Mouse (Mus musculus): Measurements from ENCODE around the gene Tepp. TPM values are rescaled to one million over a fixed set of nuclear protein-coding genes. Genes with fewer than 3 reads are reported as not detected.

Tepp gene
- polyA plus RNA-seq, 1 experiment from 2014 or later = not detected

DNA sequence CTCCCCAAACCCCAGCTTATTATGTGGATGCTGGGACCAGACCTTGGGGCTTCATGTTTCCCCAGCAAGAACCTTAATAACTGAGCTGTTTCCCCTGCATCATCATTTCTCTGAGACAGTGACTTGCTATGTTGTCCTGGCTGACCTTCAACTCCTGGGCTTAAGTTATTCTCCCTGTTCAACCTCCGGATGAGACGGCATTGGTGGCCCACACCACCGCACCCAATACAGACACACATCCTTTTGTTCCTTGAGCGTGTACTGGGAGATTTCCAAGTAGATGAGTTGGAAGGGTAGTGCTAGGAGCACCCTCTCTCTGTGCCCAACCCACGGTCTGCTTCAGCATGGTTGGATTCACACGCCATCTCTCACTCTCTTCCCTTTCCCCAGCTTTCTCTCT lies 3.5 kb downstream of the Tepp start:
- peaks cover 12% of the 10 kb centered on the region for H3K27me3 ChIP-seq (ENCODE audit: poor library complexity, severe bottlenecking)
- H3K9me3 ChIP-seq = no peaks in the 10 kb centered on the region
- DNase-seq (ENCODE audit: extremely low spot score, low spot score) = no peak
- H3K36me3 ChIP-seq (replicated peaks) = no peaks in the 10 kb centered on the region
- no peak overlapping the region for H3K27ac ChIP-seq
- H3K4me3 ChIP-seq = no peak overlapping the region
- 89% methylated on average over 6 of the region's 6 CpGs for WGBS
- H3K4me1 ChIP-seq = peaks cover 15% of the 10 kb centered on the region

DNA sequence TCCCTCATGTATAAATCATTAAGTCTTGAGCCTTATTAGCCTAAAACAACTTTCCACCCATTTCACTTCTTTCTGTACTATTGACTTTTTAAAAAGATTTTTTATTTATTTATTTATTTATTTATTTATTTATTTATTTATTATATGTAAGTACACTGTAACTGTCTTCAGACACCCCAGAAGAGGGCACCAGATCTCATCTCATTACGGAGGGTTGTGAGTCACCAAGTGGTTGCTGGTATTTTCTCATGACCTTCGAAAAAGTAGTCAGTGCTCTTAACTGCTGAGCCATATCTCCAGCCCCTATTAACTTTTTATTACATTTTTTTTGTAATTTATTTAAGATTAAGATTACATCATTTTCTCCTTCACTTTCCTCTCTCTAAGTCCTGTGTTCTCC lies 4.3 kb downstream of the Tepp start:
- Histone ChIP-seq H3K4me1 (peaks cover 16% of the 10 kb centered on the region), H3K36me3 (replicated peaks) (no peaks in the 10 kb centered on the region), H3K9me3 (no peaks in the 10 kb centered on the region), H3K27ac (no peak overlapping the region), H3K4me3 (no peak overlapping the region), H3K27me3 (ENCODE audit: poor library complexity, severe bottlenecking) (peaks cover 21% of the 10 kb centered on the region)
- WGBS = 85% methylated on average over 2 of the region's 2 CpGs
- DNase-seq (ENCODE audit: extremely low spot score, low spot score) = no peak

DNA sequence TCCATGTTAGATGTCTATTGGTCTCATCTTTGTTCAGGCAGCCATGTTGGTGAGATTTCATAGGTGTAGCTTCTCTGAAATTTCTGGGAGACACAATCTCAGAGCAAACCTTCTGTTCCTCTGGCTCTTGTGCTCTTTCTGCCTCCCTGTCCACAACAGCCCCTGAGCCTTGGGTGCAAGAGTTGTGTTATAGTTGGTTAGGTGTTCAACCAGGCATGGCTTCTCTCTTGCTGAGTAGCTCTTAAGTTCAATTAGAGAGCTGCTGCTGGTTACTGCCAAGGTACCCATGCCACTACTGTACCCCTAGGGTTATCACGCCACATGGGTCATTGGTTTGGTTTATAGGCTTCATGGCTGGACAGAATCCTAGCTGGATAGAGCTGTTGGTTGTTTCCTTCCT lies 5.0 kb downstream of the Tepp start:
- Histone ChIP-seq H3K9me3 (no peaks in the 10 kb centered on the region), H3K4me3 (no peak overlapping the region), H3K27ac (no peak overlapping the region), H3K36me3 (replicated peaks) (no peaks in the 10 kb centered on the region), H3K4me1 (peaks cover 20% of the 10 kb centered on the region), H3K27me3 (ENCODE audit: poor library complexity, severe bottlenecking) (peaks cover 27% of the 10 kb centered on the region)
- 93% methylated on average over 1 of the region's 1 CpGs for WGBS
- no peak for DNase-seq (ENCODE audit: extremely low spot score, low spot score)

DNA sequence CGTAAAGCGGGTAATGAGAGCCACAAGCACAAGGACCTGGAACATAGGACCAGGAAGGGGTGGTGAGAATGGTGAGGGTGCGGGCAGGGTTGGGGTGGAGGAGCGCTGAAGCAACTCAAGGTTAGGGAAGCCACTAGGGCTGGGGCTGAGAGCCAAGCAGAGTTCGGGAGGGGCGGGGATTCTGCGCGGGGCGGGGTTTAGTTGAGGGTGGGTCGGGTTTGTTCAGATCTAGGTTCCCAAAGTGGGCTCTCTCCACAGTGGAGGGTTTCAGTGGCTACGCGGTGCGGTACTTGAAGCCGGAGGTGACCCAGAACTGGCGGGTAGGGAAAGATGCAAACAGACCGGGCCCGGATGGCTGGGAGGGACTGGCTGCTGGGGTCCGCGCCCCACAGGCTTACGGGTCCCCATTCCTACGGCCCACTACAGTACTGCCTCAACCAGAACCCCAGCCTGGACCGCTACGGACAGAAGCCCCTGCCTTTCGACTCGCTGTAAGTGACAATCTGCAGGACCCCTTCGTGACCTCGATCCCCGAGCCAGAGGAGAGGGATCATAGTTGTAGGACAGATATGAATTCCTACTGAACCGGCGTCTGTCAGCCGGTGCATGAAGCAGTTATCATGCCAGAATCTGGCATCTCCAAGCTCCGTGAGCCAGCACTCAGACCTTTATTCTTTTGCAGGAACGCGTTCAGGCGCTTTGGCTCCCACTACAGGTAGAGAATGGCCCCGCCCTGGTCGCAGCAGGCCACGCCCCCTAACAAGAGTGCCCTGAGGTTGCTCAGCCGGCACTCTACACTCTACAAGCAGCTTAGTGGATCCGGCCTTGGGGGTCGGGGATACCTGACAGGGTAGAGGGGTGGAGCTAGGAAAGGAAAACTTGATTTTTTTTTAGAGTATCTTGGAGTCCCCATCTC lies 10.1 kb downstream of the Tepp start:
- Histone ChIP-seq H3K27ac (0 out of 2 replicates have a peak overlapping the region, but pooled peaks have one; percentile 40), H3K4me3 (peak overlapping the region; percentile 56)

DNA sequence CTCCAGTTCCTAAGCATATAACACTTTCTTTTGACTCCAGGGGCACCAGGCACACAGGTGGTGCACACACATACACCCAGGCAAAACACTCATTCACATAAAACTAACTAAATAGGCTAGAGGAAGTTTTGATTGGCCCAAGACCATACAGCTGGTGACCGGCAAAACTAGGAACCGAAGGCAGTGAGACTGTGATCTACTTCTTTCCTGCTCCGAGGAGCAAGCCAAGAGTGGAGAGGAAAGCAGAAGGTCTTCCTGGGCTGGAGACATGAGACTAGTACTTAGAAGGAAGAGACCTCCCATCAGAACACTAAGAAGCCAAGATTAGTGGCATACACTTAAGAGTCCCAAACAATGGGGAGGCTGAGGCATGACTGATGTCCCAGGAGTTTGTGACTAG lies 12.8 kb downstream of the Tepp start:
- 91% methylated on average over 3 of the region's 3 CpGs for WGBS
- Histone ChIP-seq H3K4me1 (peaks cover 40% of the 10 kb centered on the region), H3K27ac (no peak overlapping the region), H3K36me3 (replicated peaks) (peaks cover 48% of the 10 kb centered on the region), H3K4me3 (no peak overlapping the region), H3K9me3 (peaks cover 2% of the 10 kb centered on the region; the same call in 1 of the 2 replicates), H3K27me3 (ENCODE audit: poor library complexity, severe bottlenecking) (peaks cover 40% of the 10 kb centered on the region)
- DNase-seq (ENCODE audit: extremely low spot score, low spot score) = no peak

More for the DNA sequence above, 10.1 kb downstream of the Tepp start:
- peaks cover 21% of the 10 kb centered on the region for H3K36me3 ChIP-seq (replicated peaks)
- WGBS = 2% methylated on average over 41 of the region's 41 CpGs
- DNase-seq (ENCODE audit: extremely low spot score, low spot score) = peak; percentile 43
- H3K9me3 ChIP-seq = no peaks in the 10 kb centered on the region
- H3K4me1 ChIP-seq = peaks cover 27% of the 10 kb centered on the region
- H3K27me3 ChIP-seq (ENCODE audit: poor library complexity, severe bottlenecking) = peaks cover 41% of the 10 kb centered on the region

DNA sequence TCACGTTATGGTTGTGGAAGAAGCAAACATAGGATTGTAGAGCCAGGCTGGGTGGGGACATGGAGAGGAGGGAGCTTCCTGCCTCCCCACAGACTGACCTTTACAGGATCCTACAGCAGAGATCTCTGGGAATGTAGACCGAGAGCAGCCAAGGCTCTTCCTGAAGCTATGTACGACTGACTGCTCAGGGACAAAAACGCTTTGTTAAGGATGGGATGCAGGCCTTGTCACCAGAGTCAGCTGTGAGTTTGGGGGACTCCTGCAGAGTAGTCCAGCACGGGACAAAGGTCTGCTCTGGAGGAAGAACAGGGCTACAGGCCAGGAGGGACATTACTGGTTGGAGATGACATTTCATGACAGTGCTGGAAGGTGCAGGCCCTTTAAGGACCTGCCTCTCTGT lies 14.3 kb downstream of the Tepp start:
- H3K9me3 ChIP-seq = peaks cover 3% of the 10 kb centered on the region; the same call in 1 of the 2 replicates
- H3K4me3 ChIP-seq = no peak overlapping the region
- H3K27ac ChIP-seq = 0 out of 2 replicates have a peak overlapping the region, but pooled peaks have one; percentile 20
- peaks cover 44% of the 10 kb centered on the region for H3K4me1 ChIP-seq
- WGBS = 38% methylated on average over 5 of the region's 5 CpGs
- peaks cover 63% of the 10 kb centered on the region for H3K36me3 ChIP-seq (replicated peaks)
- no peak for DNase-seq (ENCODE audit: extremely low spot score, low spot score)
- peaks cover 33% of the 10 kb centered on the region for H3K27me3 ChIP-seq (ENCODE audit: poor library complexity, severe bottlenecking)

DNA sequence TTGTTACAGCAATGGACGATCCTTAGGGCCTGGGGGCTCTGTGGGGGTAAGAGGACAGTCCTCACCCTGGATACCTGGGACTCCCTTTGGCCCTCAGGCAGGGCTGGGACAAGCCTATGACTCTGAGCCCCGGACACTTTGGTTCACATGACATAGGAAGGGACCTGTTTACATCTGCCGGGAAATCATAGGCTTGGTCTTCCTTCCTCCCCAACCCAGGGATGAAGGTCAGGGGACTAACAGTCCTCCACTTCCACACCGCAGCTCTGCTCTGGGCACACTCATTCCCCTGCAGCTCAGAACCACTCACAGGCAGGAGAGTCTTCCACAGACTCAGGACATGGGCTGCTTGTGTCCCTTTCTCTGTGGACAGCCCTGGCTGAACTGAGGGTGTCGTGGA lies 16.5 kb downstream of the Tepp start:
- peaks cover 3% of the 10 kb centered on the region; the same call in 1 of the 2 replicates for H3K9me3 ChIP-seq
- DNase-seq (ENCODE audit: extremely low spot score, low spot score) = no peak
- WGBS = 89% methylated on average over 5 of the region's 5 CpGs
- no peak overlapping the region for H3K27ac ChIP-seq
- peaks cover 13% of the 10 kb centered on the region for H3K27me3 ChIP-seq (ENCODE audit: poor library complexity, severe bottlenecking)
- H3K36me3 ChIP-seq (replicated peaks) = peaks cover 66% of the 10 kb centered on the region
- H3K4me1 ChIP-seq = peaks cover 45% of the 10 kb centered on the region
- H3K4me3 ChIP-seq = no peak overlapping the region

DNA sequence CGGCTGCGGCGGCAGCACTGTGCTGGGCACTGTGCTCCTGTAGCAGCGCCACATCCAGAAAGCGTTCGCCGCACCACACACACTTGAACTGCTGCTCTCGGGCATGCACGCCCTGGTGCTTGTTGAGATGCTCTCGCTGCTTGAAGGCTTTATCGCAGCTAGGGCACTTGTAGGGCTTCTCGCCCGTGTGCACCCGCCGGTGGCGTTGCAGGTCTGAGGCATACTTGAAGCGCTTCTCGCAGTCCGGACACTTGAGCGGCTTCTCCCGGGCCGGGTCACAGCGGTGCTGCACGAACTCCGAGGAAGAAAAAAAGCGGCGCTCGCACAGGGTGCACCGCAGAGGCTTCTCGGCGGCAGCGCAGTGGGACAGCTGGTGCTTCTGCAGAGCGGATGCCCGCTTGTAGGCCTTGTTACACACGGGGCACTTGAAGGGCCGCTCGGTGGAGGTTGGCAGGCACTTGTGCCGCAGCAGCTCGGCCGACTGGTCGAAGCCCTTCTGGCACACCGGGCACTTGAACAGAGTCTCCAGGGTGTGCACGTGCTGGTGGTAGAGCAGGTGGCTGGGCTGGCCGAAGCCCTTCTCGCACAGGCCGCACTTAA lies 17.6 kb downstream of the Tepp start:
- no peak overlapping the region for H3K27ac ChIP-seq
- peaks cover 66% of the 10 kb centered on the region for H3K36me3 ChIP-seq (replicated peaks)
- H3K4me1 ChIP-seq = peaks cover 53% of the 10 kb centered on the region
- WGBS = 85% methylated on average over 46 of the region's 46 CpGs
- no peak for DNase-seq (ENCODE audit: extremely low spot score, low spot score)
- no peak overlapping the region for H3K4me3 ChIP-seq
- peaks cover 3% of the 10 kb centered on the region; the same call in 1 of the 2 replicates for H3K9me3 ChIP-seq
- H3K27me3 ChIP-seq (ENCODE audit: poor library complexity, severe bottlenecking) = peaks cover 7% of the 10 kb centered on the region

DNA sequence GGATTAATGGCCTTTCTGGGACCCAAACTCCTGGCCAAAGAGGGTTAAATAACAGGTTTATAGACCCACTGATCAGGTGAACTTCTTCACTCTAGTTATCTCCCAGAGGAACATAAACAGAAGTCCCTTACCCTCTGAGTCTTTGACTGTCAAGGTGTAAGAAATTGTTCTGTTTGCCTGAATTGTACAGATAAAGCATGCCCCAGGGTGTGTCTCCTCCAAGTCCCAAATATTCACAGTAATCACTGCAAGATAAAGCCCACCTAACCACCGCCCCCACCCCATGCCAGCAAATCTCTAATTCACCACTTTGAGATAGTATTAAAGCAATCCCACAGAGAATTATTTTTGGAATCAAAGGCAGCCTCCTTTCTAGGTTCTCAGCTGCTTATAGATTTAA lies 20.0 kb downstream of the Tepp start:
- H3K27ac ChIP-seq = peak overlapping the region; percentile 96
- peak overlapping the region; percentile 89 for H3K4me3 ChIP-seq
- peaks cover 3% of the 10 kb centered on the region; the same call in 1 of the 2 replicates for H3K9me3 ChIP-seq
- H3K36me3 ChIP-seq (replicated peaks) = peaks cover 65% of the 10 kb centered on the region
- H3K4me1 ChIP-seq = peaks cover 46% of the 10 kb centered on the region
- peaks cover 7% of the 10 kb centered on the region for H3K27me3 ChIP-seq (ENCODE audit: poor library complexity, severe bottlenecking)
- DNase-seq (ENCODE audit: extremely low spot score, low spot score) = no peak
- 80% methylated on average over 1 of the region's 1 CpGs for WGBS

DNA sequence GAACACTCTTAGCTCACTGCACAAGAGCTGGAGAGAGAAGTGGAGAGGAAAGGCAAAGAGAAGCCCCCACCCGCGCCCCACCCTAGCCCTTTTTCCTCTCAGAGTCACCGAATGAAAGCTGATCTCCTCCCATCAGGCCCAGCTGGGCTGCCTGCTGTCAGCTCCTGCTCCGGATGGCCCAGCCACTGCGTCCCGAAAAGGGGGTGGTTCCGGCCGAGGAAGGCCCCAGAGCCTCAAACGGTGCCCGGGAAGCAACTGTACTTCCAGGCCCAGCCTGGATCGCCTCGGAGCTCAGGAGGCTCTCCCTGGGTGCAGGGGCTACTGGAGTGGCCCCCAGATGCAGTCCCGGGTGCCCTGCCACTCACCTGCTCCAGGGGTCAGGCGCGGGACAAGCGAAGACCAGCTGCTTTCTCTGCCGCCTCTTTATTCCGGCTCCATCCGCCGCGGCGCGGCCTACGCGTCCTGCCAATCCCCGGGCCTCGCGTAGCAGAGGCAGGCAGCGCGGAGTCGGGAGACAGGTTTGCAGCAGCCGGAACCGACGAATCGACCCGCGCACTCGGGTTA lies 20.9 kb downstream of the Tepp start:
- H3K27me3 ChIP-seq (ENCODE audit: poor library complexity, severe bottlenecking) = peaks cover 7% of the 10 kb centered on the region
- WGBS = under 1% methylated on average over 37 of the region's 38 CpGs
- H3K4me3 ChIP-seq = peak overlapping the region; percentile 89
- peaks cover 57% of the 10 kb centered on the region for H3K36me3 ChIP-seq (replicated peaks)
- peak overlapping the region; percentile 96 for H3K27ac ChIP-seq
- DNase-seq (ENCODE audit: extremely low spot score, low spot score) = peak; percentile 86
- peaks cover 3% of the 10 kb centered on the region; the same call in 1 of the 2 replicates for H3K9me3 ChIP-seq
- peaks cover 40% of the 10 kb centered on the region for H3K4me1 ChIP-seq

DNA sequence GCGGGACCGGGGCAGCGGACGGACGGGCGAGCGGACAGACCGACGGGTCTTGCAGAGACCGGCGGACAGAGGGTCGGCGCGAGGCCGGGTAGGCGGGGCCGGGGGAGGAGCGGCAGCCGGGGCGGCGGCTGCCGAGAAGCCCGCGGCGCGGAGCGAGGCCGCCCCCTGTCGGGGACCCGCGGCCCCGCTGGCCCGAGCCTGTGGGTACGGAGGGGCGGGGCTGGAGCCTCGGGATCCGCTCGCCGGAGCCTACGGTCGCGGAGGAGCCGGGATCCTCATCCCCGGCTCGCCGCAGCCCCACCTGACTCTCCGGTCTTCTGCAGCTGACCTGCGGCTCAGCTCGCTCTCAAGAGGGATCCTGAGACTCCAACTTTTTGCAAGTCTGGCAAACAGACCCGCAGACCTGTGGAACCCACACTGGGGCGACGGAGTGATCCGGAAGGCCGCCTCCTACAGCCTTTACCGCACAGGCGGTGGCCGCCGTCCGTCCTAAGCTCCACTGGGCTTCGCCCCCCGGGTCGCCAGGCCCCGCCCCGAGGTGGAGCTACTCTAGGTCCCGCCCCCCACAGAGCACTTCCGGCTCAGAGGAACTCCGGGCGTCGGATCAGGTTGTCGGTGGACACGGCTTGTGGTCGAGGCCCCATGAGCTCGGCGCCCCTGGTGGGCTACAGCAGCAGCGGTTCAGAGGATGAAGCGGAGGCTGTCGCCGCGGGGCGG lies 21.5 kb downstream of the Tepp start, which contains the start of the genes Zfp319 and Usb1:
TSS of gene Zfp319 (minus strand) at position 231 of the 717 bp plus-strand sequence.
TSS of gene Usb1 (plus strand) at position 565 of the 717 bp plus-strand sequence.
- H3K9me3 ChIP-seq = peaks cover 3% of the 10 kb centered on the region; the same call in 1 of the 2 replicates
- H3K36me3 ChIP-seq (replicated peaks) = peaks cover 50% of the 10 kb centered on the region
- H3K4me1 ChIP-seq = peaks cover 34% of the 10 kb centered on the region
- H3K4me3 ChIP-seq = peak within 1 kb of the TSS; percentile 89
- peak within 1 kb of the TSS; percentile 96 for H3K27ac ChIP-seq
- peaks cover 7% of the 10 kb centered on the region for H3K27me3 ChIP-seq (ENCODE audit: poor library complexity, severe bottlenecking)
- DNase-seq (ENCODE audit: extremely low spot score, low spot score) = peak; percentile 96
- WGBS = under 1% methylated on average over 64 of the region's 80 CpGs

All from forebrain, embryonic 10.5 days (tissue).